9 mouse cellular contexts compared by ENCODE assay signal in genomic region chr16:8412213-8412612, GRCm38 (mm10). TPM values are rescaled to one million over a fixed set of nuclear protein-coding genes. Genes with fewer than 3 reads are reported as not detected.
DNase-seq lines count a peak whose midpoint lies in the region; ATAC-seq lines count a peak whose summit lies in the region.
"Had no signal": no experiment of that assay in that cellular context is flagged by ENCODE, and none has a peak within 500 bp of the region (broad histone marks: within the 10 kb centered on the region; RNA-seq: fewer than 3 reads in every experiment).

No protein-coding gene starts in this region.

- no peaks in the 10 kb centered on the region for H3K4me1 ChIP-seq in heart, embryonic 12.5 days (replicated peaks)
- H3K4me1 ChIP-seq in midbrain, embryonic 12.5 days: 0 out of 2 replicates have a peak, but pooled peaks cover 8% of the 10 kb centered on the region
- H3K4me1 ChIP-seq: embryonic facial prominence, embryonic 12.5 days had no signal

- peaks cover 17% of the 10 kb centered on the region for H3K27me3 ChIP-seq in heart, embryonic 12.5 days (replicated peaks)
- peaks cover 31% of the 10 kb centered on the region for H3K27me3 ChIP-seq in midbrain, embryonic 12.5 days

- no peaks in the 10 kb centered on the region for H3K36me3 ChIP-seq in heart, embryonic 12.5 days
- H3K36me3 ChIP-seq in midbrain, embryonic 12.5 days: no peaks in the 10 kb centered on the region
- H3K36me3 ChIP-seq: embryonic facial prominence, embryonic 12.5 days had no signal

- peak; percentile 61 for DNase-seq in heart, adult 8-10 months (ENCODE audit: low spot score)
- DNase-seq in heart, postnatal 4 days: no peak
- DNase-seq in c-Kit-positive CD71-positive TER-119-negative erythroid progenitor cells, embryonic 14.5 days (ENCODE audit: low read depth): peak; percentile 58
- DNase-seq in kidney, postnatal 25 days: peak; percentile 11 to 17
- no peak for DNase-seq in thymus, postnatal 4 days

- no peak overlapping the region for H3K9ac ChIP-seq in heart, embryonic 12.5 days
- no peak overlapping the region for H3K9ac ChIP-seq in midbrain, embryonic 12.5 days (replicated peaks)
- H3K9ac ChIP-seq: embryonic facial prominence, embryonic 12.5 days had no signal

- ATAC-seq in CD4-positive, CD25-positive, alpha-beta regulatory T cell, adult 4 months: peak; percentile 89
- 0 out of 2 replicates have a peak, but pooled peaks have one; percentile 29 for ATAC-seq in heart, embryonic 12.5 days (ENCODE audit: insufficient number of reproducible peaks, low FRiP score)
- peak; percentile 55 for ATAC-seq in midbrain, embryonic 12.5 days (ENCODE audit: low FRiP score, low read depth)

- no peaks in the 10 kb centered on the region for H3K9me3 ChIP-seq in heart, embryonic 12.5 days (replicated peaks)
- H3K9me3 ChIP-seq in midbrain, embryonic 12.5 days: no peaks in the 10 kb centered on the region
- H3K9me3 ChIP-seq: embryonic facial prominence, embryonic 12.5 days had no signal

- H3K27ac ChIP-seq in heart, embryonic 12.5 days (ENCODE audit: poor library complexity, severe bottlenecking): no peak overlapping the region
- no peak overlapping the region for H3K27ac ChIP-seq in midbrain, embryonic 12.5 days (replicated peaks)
- H3K27ac ChIP-seq: embryonic facial prominence, embryonic 12.5 days had no signal

- no peak overlapping the region for H3K4me2 ChIP-seq in heart, embryonic 12.5 days
- no peak overlapping the region for H3K4me2 ChIP-seq in midbrain, embryonic 12.5 days (replicated peaks)
- H3K4me2 ChIP-seq: embryonic facial prominence, embryonic 12.5 days had no signal

- H3K4me3 ChIP-seq in heart, embryonic 12.5 days: no peak overlapping the region
- H3K4me3 ChIP-seq in midbrain, embryonic 12.5 days: no peak overlapping the region
- H3K4me3 ChIP-seq: embryonic facial prominence, embryonic 12.5 days had no signal

- WGBS in heart, embryonic 12.5 days: 10% methylated on average over 7 of the region's 7 CpGs
- 21% methylated on average over 7 of the region's 7 CpGs for WGBS in midbrain, embryonic 12.5 days

RNA-seq across cellular contexts. Expression of gene Tmem114, which starts 12.7 kb away (rescaled TPM):
- total RNA-seq in heart, adult 8-10 months (2022): not detected
- total RNA-seq in heart, postnatal 4 days (2021): not detected
- polyA plus RNA-seq in CD4-positive, CD25-positive, alpha-beta regulatory T cell, adult 4 months (2017; shearing (Covaris generic)): not detected
- not detected in 2 replicates for polyA plus RNA-seq in heart, embryonic 12.5 days (2016; fragmentation: Nextera tagmentation; extraction: Ambion mirVana)
- polyA plus RNA-seq in midbrain, embryonic 12.5 days (2016; fragmentation: Nextera tagmentation; extraction: Ambion mirVana): not detected in 2 replicates

RNA-seq across cellular contexts. Expression of gene Mettl22, which starts 58.4 kb away (rescaled TPM):
- 10 to 100 TPM; 30.7 to 41.3 (median 34.9) TPM for total RNA-seq in heart, adult 8-10 months (2022)
- total RNA-seq in heart, postnatal 4 days (2021): 10 to 100 TPM; 30.3 to 34.3 TPM
- 10 to 100 TPM; 24.1 to 35.5 TPM for polyA plus RNA-seq in CD4-positive, CD25-positive, alpha-beta regulatory T cell, adult 4 months (2017; shearing (Covaris generic))
- 35.2 and 35.6 TPM in 2 replicates for polyA plus RNA-seq in heart, embryonic 12.5 days (2016; fragmentation: Nextera tagmentation; extraction: Ambion mirVana)
- polyA plus RNA-seq in midbrain, embryonic 12.5 days (2016; fragmentation: Nextera tagmentation; extraction: Ambion mirVana): 17.1 and 19.9 TPM in 2 replicates

Comparison
In these comparisons a context has a peak if more than half of its experiments do, and no peak if none do; other contexts are left out.
1. DNase-seq: peak in heart, adult 8-10 months (single experiment), c-Kit-positive CD71-positive TER-119-negative erythroid progenitor cells, embryonic 14.5 days (single experiment) and kidney, postnatal 25 days (2 of 2); none in heart, postnatal 4 days (single experiment) and thymus, postnatal 4 days (single experiment).
2. ATAC-seq: peak in every context shown above with its lines; median percentile 89 in CD4-positive, CD25-positive, alpha-beta regulatory T cell, adult 4 months; 55 in midbrain, embryonic 12.5 days; 29 in heart, embryonic 12.5 days.